Comparison of ENCODE assay signal across 11 mouse cellular contexts in the genomic region with DNA sequence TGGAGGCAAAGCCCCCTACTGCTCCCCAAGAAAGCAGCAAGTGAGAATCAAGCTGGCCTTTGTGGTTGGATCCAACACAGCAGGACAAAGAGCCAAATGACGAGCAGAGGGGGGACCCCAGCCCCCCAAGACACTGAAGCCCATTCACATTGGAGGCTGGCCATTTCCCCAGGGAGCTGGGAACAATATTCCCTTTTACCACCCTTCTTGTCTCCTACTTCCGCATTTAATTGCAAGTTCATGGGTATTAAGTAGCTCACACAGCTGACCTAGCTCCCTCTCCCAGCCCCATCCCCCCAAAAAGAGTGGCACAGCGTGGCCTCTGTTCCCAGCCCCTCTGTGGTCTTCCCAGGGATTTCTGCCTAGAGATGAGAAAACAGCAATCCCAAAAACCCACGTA. TPM values are rescaled to one million over a fixed set of nuclear protein-coding genes. Genes with fewer than 3 reads are reported as not detected.
DNase-seq lines count a peak whose midpoint lies in the region; ATAC-seq and TF ChIP-seq lines count a peak whose summit lies in the region.
"Had no signal": no experiment of that assay in that cellular context is flagged by ENCODE, and none has a peak within 500 bp of the region (broad histone marks: within the 10 kb centered on the region; RNA-seq: fewer than 3 reads in every experiment).

No protein-coding gene starts in this region.

- no peaks in the 10 kb centered on the region for H3K27me3 ChIP-seq in forebrain, embryonic 10.5 days (ENCODE audit: poor library complexity, severe bottlenecking)
- no peaks in the 10 kb centered on the region for H3K27me3 ChIP-seq in forebrain, embryonic 11.5 days (ENCODE audit: control insufficient read depth, insufficient read depth, low read length)
- 0 out of 2 replicates have a peak, but pooled peaks cover 6% of the 10 kb centered on the region for H3K27me3 ChIP-seq in E14TG2a.4 (ENCODE audit: insufficient read depth, low read length)
- H3K27me3 ChIP-seq in forebrain, embryonic 15.5 days, result no peaks in the 10 kb centered on the region
- H3K27me3 ChIP-seq in limb, embryonic 14.5 days (ENCODE audit: control insufficient read depth, insufficient read depth, low read length), result no peaks in the 10 kb centered on the region
- H3K27me3 ChIP-seq in intestine, embryonic 15.5 days (replicated peaks), result no peaks in the 10 kb centered on the region

- H3K4me3 ChIP-seq in forebrain, embryonic 10.5 days, result no peak overlapping the region
- H3K4me3 ChIP-seq in forebrain, embryonic 11.5 days (ENCODE audit: low read depth, low read length), result no peak overlapping the region
- peak overlapping the region; percentile 61; the same call in 1 of the 2 replicates for H3K4me3 ChIP-seq in E14TG2a.4 (replicated peaks; ENCODE audit: low read length)
- H3K4me3 ChIP-seq in forebrain, embryonic 15.5 days, result no peak overlapping the region
- H3K4me3 ChIP-seq in limb, embryonic 14.5 days (replicated peaks; ENCODE audit: low read length), result no peak overlapping the region
- no peak overlapping the region for H3K4me3 ChIP-seq in intestine, embryonic 15.5 days (replicated peaks)

- no peaks in the 10 kb centered on the region for H3K36me3 ChIP-seq in forebrain, embryonic 10.5 days (replicated peaks)
- H3K36me3 ChIP-seq in forebrain, embryonic 11.5 days (ENCODE audit: control insufficient read depth, insufficient read depth, low read length), result no peaks in the 10 kb centered on the region
- no peaks in the 10 kb centered on the region for H3K36me3 ChIP-seq in E14TG2a.4 (ENCODE audit: insufficient read depth, low read length)
- H3K36me3 ChIP-seq in forebrain, embryonic 15.5 days, result no peaks in the 10 kb centered on the region
- no peaks in the 10 kb centered on the region for H3K36me3 ChIP-seq in limb, embryonic 14.5 days (ENCODE audit: control insufficient read depth, insufficient read depth, low read length)
- no peaks in the 10 kb centered on the region for H3K36me3 ChIP-seq in intestine, embryonic 15.5 days

- H3K27ac ChIP-seq in forebrain, embryonic 10.5 days, result peak overlapping the region; percentile 68
- no peak overlapping the region for H3K27ac ChIP-seq in forebrain, embryonic 11.5 days (ENCODE audit: low read depth, low read length)
- peak overlapping the region; percentile 87 for H3K27ac ChIP-seq in forebrain, embryonic 15.5 days (replicated peaks)
- no peak overlapping the region for H3K27ac ChIP-seq in limb, embryonic 14.5 days (replicated peaks; ENCODE audit: low read depth, low read length)
- H3K27ac ChIP-seq in intestine, embryonic 15.5 days, result no peak overlapping the region

- H3K4me2 ChIP-seq in forebrain, embryonic 11.5 days (ENCODE audit: low read depth, low read length, severe bottlenecking), result no peak overlapping the region
- no peak overlapping the region for H3K4me2 ChIP-seq in forebrain, embryonic 15.5 days (replicated peaks)
- no peak overlapping the region for H3K4me2 ChIP-seq in limb, embryonic 14.5 days (replicated peaks; ENCODE audit: low read depth, low read length, severe bottlenecking)
- H3K4me2 ChIP-seq in intestine, embryonic 15.5 days (replicated peaks), result no peak overlapping the region

- H3K4me1 ChIP-seq in forebrain, embryonic 10.5 days, result peaks cover 75% of the 10 kb centered on the region
- peaks cover 44% of the 10 kb centered on the region for H3K4me1 ChIP-seq in forebrain, embryonic 11.5 days (replicated peaks; ENCODE audit: control insufficient read depth, insufficient read depth, low read length)
- peaks cover 78% of the 10 kb centered on the region for H3K4me1 ChIP-seq in E14TG2a.4 (replicated peaks; ENCODE audit: low read depth, low read length)
- peaks cover 72% of the 10 kb centered on the region for H3K4me1 ChIP-seq in forebrain, embryonic 15.5 days
- H3K4me1 ChIP-seq in limb, embryonic 14.5 days (ENCODE audit: control insufficient read depth, insufficient read depth, low read length), result peaks cover 25% of the 10 kb centered on the region
- H3K4me1 ChIP-seq in intestine, embryonic 15.5 days (replicated peaks), result peaks cover 20% of the 10 kb centered on the region

- WGBS in forebrain, embryonic 10.5 days, result 29% methylated on average over 4 of the region's 4 CpGs
- WGBS in forebrain, embryonic 11.5 days, result 17% methylated on average over 4 of the region's 4 CpGs
- WGBS in forebrain, embryonic 15.5 days, result 14% methylated on average over 4 of the region's 4 CpGs
- WGBS in limb, embryonic 14.5 days, result 33% methylated on average over 4 of the region's 4 CpGs
- WGBS in intestine, embryonic 15.5 days, result 64% methylated on average over 4 of the region's 4 CpGs

- H3K9me3 ChIP-seq in forebrain, embryonic 10.5 days, result no peaks in the 10 kb centered on the region
- H3K9me3 ChIP-seq in forebrain, embryonic 11.5 days (ENCODE audit: control insufficient read depth, low read length), result no peaks in the 10 kb centered on the region
- no peaks in the 10 kb centered on the region for H3K9me3 ChIP-seq in E14TG2a.4 (ENCODE audit: low read length)
- no peaks in the 10 kb centered on the region for H3K9me3 ChIP-seq in forebrain, embryonic 15.5 days
- no peaks in the 10 kb centered on the region for H3K9me3 ChIP-seq in limb, embryonic 14.5 days (ENCODE audit: control insufficient read depth, low read length)
- no peaks in the 10 kb centered on the region for H3K9me3 ChIP-seq in intestine, embryonic 15.5 days

- H3K9ac ChIP-seq in forebrain, embryonic 11.5 days (ENCODE audit: low read length), result no peak overlapping the region
- no peak overlapping the region for H3K9ac ChIP-seq in forebrain, embryonic 15.5 days (replicated peaks)
- no peak overlapping the region for H3K9ac ChIP-seq in limb, embryonic 14.5 days (ENCODE audit: low read depth, low read length, severe bottlenecking)
- H3K9ac ChIP-seq in intestine, embryonic 15.5 days, result no peak overlapping the region

- no peak for ATAC-seq in forebrain, embryonic 11.5 days (replicated peaks; ENCODE audit: low FRiP score)
- no peak for ATAC-seq in forebrain, embryonic 15.5 days (replicated peaks)
- ATAC-seq in limb, embryonic 14.5 days (ENCODE audit: low FRiP score, low read depth), result peak; percentile 27; the same call in 1 of the 2 replicates
- no peak for ATAC-seq in intestine, embryonic 15.5 days

- TF ChIP-seq POLR2A in limb, embryonic 14.5 days (IDR thresholded peaks at IDR 0.05; ENCODE audit: borderline replicate concordance, extremely low read depth, insufficient read depth, insufficient read length), result no peak

- no peak for DNase-seq in forebrain, embryonic 10.5 days (ENCODE audit: extremely low spot score, low spot score)
- no peak for DNase-seq in forebrain, embryonic 11.5 days (ENCODE audit: low spot score)
- no peak for DNase-seq in limb, embryonic 14.5 days (ENCODE audit: low spot score)
- no peak for DNase-seq in thymus, adult 18-20 months
- DNase-seq in adrenal gland, postnatal 36 days, result no peak
- DNase-seq: gastrocnemius, postnatal 25 days; heart, postnatal 4 days; lung, postnatal 10 days had no signal

- TF ChIP-seq CTCF in E14TG2a.4 (conservative IDR thresholded peaks at IDR 0.05; ENCODE audit: low read length), result no peak

RNA-seq across cellular contexts. Expression of a gene that starts 30.8 kb away (rescaled TPM):
- polyA plus RNA-seq in forebrain, embryonic 10.5 days (2016; fragmentation: Nextera tagmentation; extraction: Ambion mirVana), result 24.3 and 25.5 TPM in 2 replicates
- polyA plus RNA-seq in forebrain, embryonic 11.5 days (2014; fragmentation: Nextera tagmentation; extraction: Ambion mirVana), result 22.3 and 29.7 TPM in 2 replicates
- 38.8 and 43.9 TPM in 2 replicates for polyA plus RNA-seq in forebrain, embryonic 15.5 days (2015; fragmentation: Nextera tagmentation; extraction: Ambion mirVana)
- 27.9 and 38.5 TPM in 2 replicates for polyA plus RNA-seq in limb, embryonic 14.5 days (2012; rRNA removed)
- 20.1 and 21.1 TPM in 2 replicates for polyA plus RNA-seq in limb, embryonic 14.5 days (2014; fragmentation: Nextera tagmentation; extraction: Ambion mirVana)
- 10 to 100 TPM; 13.5 to 18.8 TPM for total RNA-seq in adrenal gland, postnatal 36 days (2021)
- polyA plus RNA-seq in intestine, embryonic 15.5 days (2015; fragmentation: Nextera tagmentation; extraction: Ambion mirVana), result 9.6 and 10.6 TPM in 2 replicates

Comparison
In these comparisons a context has a peak if more than half of its experiments do, and no peak if none do; other contexts are left out.
1. H3K27ac ChIP-seq: peak in forebrain, embryonic 10.5 days (single experiment) and forebrain, embryonic 15.5 days (single experiment); none in forebrain, embryonic 11.5 days (single experiment), limb, embryonic 14.5 days (single experiment) and intestine, embryonic 15.5 days (single experiment).